Mouse (Mus musculus) left cerebral cortex, adult 2 months (tissue): ENCODE measurements around the gene Dusp3. TPM values are rescaled to one million over a fixed set of nuclear protein-coding genes. Genes with fewer than 3 reads are reported as not detected.

ENCODE experiments used
- DNase-seq, 2 experiments: peaks; one replicate each; pipeline ENCODE4 v3.0.0; 2021 to 2022; ENCODE audit warnings: low spot score in 2 of 2, mixed read lengths in 1 of 2; ENCODE audit errors: extremely low spot score in 1 of 2
- H3K27ac ChIP-seq: fragments of 200-600 bp; 2 replicates; pipeline ENCODE4 v1.8.1; 2022
- H3K4me3 ChIP-seq: fragments of 200-600 bp; 2 replicates; pipeline ENCODE4 v1.8.1; 2022
- CTCF ChIP-seq: fragments of 200-600 bp; IDR thresholded peaks from 2 replicates; pipeline ENCODE4 v1.8.1; 2022; ENCODE audit warnings: antibody characterized with exemption, mild to moderate bottlenecking, moderate library complexity
- intact Hi-C: fragments of 180-260 bp; cut with DNase I; formaldehyde crosslinking; loops from one replicate; pipeline ENCODE4 v1.15.1; 2025
- total RNA-seq, 2 experiments: library from RNA; stranded (reverse); gene quantifications; 2 replicates each; pipeline ENCODE4 v1.2.3; 2021

Gene Dusp3
- total RNA-seq, 2 experiments from 2014 or later = 206 to 220 TPM

DNA sequence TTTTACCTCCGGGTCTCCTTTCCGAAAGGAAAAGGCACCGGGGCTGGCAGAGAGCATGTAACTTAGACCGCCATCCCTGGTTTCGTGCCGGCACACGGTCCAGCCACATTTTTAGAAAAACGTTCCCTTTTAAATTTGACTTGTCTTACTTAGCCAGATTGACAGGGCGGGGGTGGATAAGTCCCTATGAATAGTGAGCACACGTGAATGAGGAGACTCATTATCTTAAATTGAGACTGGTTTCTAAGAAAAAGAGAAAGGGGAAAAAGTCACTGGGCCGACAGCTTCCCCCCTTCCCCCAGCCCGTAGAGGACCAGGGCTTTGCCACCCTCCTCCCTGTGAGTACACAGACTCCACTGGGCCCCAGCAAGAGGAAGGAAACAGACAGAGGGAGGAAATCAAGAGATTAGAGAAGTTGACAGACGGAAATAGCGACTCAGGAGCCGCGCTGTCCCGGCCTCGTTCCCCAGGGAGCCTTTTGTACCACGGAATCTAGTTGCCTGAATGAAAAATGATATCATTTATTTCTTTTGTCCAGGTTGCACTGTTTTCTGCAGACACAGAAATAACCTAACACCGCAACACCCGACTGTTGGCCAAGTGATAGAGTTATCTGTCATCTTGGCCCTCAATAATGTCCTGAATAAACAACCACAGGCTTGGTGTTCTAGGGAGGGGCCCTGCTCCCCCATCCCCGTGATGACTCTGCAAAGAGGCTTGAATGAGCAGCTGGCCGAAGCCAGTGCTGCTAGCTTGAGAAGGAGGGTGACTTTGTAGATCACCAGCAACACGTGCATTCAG is 34.1 kb downstream of the Dusp3 start:
- Histone ChIP-seq H3K4me3 (no peak overlapping the region), H3K27ac (0 out of 2 replicates have a peak overlapping the region, but pooled peaks have one; percentile 24)
- no peak for TF ChIP-seq CTCF
- intact Hi-C loops = no loop called here
- DNase-seq = no peak

DNA sequence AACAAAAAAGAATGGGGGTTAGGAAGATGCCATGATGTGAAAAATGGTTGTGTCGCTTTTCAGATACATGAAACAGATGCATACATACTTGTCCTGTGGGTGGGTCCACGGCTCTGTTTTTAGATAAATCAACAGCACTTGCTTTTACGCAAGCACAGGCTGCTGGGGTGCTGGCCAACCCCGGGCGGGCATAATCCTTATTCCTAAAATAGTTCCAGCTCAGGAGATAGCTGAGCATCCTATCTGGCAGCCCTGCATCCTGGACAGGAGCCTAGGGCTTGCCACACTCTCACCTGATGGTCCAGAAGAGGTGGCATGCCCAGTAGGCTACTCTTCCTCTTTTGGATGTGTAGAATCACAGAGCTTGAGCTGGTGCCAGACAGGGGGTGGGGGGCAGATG is 36.8 kb downstream of the Dusp3 start:
- no peak for TF ChIP-seq CTCF
- Histone ChIP-seq H3K27ac (no peak overlapping the region), H3K4me3 (no peak overlapping the region)
- intact Hi-C loops = no loop called here
- no peak for DNase-seq

DNA sequence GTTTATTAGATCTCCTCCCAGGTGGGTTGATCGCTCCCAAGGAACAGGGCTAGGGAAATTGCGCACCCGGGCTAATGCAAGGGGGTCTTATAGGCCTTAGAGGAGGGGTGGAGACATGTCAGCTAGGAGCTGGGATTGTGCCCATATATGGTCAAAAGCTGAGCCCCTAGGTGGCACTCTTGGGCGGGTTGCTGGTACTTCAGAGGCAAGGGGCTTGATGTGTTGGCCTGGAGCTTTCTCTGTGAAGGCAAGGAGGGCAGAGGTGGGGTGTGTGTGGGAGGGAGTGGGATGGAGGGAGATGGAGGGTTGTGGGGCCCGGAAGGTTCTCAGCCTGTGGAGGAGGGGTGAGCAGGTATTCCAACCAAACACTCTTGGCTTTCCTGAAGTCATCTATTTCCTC is 40.3 kb downstream of the Dusp3 start:
- no peak; the same call in 1 of the 2 replicates for TF ChIP-seq CTCF
- DNase-seq = no peak
- no peak overlapping the region for H3K27ac ChIP-seq
- H3K4me3 ChIP-seq = no peak overlapping the region
- intact Hi-C loops = no loop called here

DNA sequence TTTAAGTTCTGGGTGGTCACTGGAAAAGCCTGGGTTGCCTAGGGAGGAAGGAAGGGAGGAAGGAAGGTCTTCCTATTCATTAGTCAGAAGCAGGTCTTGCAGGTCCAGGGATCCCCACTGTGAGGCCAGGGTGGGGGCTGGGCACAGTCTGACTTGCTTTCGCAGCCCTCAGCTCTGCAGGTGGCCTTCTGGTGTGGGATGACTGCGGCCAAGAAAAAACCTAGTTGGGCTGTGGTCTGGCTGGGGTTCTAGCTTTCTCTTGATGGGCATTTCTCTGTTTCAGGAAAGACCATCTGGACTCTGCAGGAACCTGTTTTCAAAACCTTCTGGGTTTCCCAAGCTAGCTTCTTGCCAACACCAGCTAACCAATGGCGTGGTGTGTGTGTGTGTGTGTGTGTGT is 43.8 kb downstream of the Dusp3 start:
- TF ChIP-seq CTCF = no peak
- H3K4me3 ChIP-seq = no peak overlapping the region
- intact Hi-C loops = no loop called here
- H3K27ac ChIP-seq = no peak overlapping the region
- DNase-seq = no peak

- DNase-seq = no peak
- intact Hi-C loops = no loop called here
- Histone ChIP-seq H3K4me3 (peak overlapping the region; percentile 43), H3K27ac (no peak overlapping the region)
- TF ChIP-seq CTCF = no peak
Observed at GRCm38 (mm10) chr11:101937108-101937507, 49.7 kb downstream of the Dusp3 start.

DNA sequence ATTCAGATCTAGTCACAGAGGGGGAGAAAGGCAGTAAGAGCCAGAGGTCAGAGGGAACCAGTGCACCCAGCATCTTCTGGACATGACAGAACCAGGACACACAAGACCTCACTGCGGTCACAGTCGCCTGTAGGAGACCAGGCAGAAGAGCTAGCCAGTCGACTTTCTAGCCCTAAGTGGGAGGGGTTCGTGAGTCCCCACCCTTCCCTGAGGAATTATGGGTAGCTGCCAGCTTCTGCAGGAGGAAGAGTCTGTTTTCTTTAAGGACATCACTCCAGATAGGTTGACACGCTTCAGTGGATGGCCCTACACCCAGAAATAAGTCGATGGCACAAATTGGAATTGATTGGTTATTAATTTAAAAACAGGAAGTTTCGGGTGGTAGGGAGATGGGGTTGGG is 50.4 kb downstream of the Dusp3 start:
- no peak overlapping the region for H3K27ac ChIP-seq
- no peak for TF ChIP-seq CTCF
- intact Hi-C loops = no loop called here
- no peak for DNase-seq
- no peak overlapping the region for H3K4me3 ChIP-seq

DNA sequence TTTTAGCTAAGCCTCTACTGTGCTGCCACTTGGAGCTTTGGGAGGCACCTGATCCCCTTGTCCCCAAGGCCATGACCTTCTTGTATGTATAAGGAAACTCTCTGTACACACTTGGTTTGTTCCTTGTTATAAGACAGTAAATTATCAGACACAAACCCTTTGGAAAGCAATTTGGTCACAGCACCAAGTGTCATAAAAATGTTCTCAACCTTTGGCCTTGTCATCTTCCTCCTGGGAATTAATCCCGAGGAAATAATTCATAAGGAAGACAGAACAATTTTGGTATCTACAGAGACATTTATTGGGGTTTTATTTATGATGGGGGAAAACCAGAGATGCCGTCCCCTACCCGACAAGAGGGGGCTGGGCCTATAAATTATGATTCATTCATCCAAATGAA is 51.1 kb downstream of the Dusp3 start:
- no peak for DNase-seq
- no peak for TF ChIP-seq CTCF
- Histone ChIP-seq H3K4me3 (no peak overlapping the region), H3K27ac (no peak overlapping the region)
- intact Hi-C loops = no loop called here

- no peak for TF ChIP-seq CTCF
- intact Hi-C loops = no loop called here
- Histone ChIP-seq H3K4me3 (no peak overlapping the region), H3K27ac (no peak overlapping the region)
- no peak for DNase-seq
Observed at GRCm38 (mm10) chr11:101931978-101932377, 54.8 kb downstream of the Dusp3 start.

DNA sequence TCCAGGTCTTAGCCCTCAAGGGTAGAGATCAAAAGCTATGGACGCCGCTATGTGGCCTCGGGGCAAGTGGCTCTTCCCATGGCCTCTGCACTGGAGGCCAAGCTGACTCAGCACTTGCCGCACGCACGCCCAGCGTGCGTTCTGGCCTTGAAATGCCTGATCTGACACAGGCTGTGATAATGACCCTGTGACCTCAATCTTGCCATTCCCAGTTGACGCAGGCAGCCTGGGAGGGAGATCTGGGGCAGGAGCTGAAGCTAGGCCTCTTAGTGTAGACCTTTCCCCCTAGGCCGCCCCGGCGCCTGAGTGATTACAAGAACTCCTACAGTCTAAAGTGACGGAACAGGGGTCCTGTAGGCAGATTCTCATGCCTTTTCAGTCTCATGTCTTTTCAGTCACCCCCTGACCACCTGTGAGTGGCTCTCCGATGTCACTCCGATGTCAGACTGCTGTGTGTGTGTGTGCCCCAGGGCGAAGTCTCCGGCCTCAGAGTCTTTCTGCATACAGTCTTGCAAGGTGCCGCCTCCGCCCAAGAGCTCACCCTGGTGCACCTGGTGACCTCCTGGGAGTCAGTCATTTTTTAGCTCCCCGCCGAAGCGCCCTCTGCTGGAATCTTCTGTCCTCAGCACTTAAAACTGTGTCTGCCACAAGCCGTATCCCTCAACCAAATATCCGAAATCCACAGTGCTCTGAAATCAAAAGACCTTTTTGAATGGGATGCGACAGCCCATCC is 58.6 kb downstream of the Dusp3 start:
- intact Hi-C loops = no loop called here
- no peak for DNase-seq
- H3K4me3 ChIP-seq = no peak overlapping the region
- no peak overlapping the region for H3K27ac ChIP-seq
- TF ChIP-seq CTCF = peak; percentile 59

GRCm38 (mm10) chr11:101926951-101927589 is 59.7 kb downstream of the Dusp3 start:
- Histone ChIP-seq H3K4me3 (no peak overlapping the region), H3K27ac (no peak overlapping the region)
- DNase-seq = no peak
- intact Hi-C loops = no loop called here
- TF ChIP-seq CTCF = no peak

- DNase-seq = no peak
- intact Hi-C loops = no loop called here
- no peak for TF ChIP-seq CTCF
- Histone ChIP-seq H3K27ac (no peak overlapping the region), H3K4me3 (no peak overlapping the region)
Observed at GRCm38 (mm10) chr11:101925636-101926035, 61.2 kb downstream of the Dusp3 start.

DNA sequence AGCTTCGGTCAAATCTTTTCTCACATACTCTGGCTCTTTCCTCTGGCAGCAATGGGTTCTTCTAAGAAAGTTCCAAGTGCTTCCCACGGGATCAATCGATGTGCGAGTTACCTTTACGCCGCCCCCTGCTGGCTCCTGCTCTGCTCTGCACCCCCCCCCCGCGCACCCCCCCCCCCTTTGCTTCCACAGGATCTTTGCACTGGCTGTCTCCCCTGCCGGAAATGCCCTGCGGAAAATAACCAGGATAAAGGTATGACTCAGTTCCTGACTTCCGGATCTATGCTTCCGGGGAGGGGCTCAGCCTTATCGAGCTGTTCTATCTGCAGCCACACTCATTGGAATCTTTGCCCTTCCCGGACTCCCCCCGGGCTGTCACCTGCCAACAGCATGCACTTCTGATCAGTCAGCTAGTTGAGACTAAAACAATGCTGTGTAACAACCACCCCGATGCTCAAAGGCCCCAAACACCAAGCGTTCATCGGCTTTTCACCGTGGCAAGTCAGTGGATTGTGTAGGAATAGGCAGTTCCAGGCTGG is 62.3 kb downstream of the Dusp3 start:
- no peak for DNase-seq
- no peak; the same call in 1 of the 2 replicates for TF ChIP-seq CTCF
- no peak overlapping the region for H3K27ac ChIP-seq
- no peak overlapping the region for H3K4me3 ChIP-seq
- intact Hi-C loops = no loop called here
